Mouse (Mus musculus): ENCODE measurements around the gene LTO1. TPM values are rescaled to one million over a fixed set of nuclear protein-coding genes. Genes with fewer than 3 reads are reported as not detected.

The LTO1 gene
- polyA plus RNA-seq, 1 experiment from 2014 or later: 23.3 TPM

DNA sequence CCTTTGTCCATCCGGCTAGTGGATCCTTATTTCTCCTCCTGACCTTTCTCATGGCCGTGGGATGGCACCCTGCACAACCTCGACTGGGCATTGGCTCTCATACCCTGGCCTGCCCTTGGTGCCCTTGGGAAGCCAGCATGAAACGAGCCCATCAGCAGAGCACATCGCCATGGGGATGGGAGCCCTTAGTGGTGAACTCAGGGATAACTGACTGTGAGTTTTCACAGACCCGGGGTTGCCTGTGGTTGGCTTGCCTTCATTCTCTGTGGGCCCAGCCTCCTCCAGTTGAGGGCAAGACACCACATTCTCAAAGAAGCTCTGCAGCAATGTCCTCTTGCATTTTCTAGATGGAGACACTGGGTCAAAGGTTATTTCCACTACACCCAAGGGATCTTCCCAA lies 22.6 kb upstream of the LTO1 start:
- no peak for DNase-seq (ENCODE audit: low spot score)
- TF ChIP-seq CTCF (IDR thresholded peaks at IDR 0.05) (no peak), EP300 (IDR thresholded peaks at IDR 0.05) (no peak)
- Histone ChIP-seq H3K27ac (ENCODE audit: low read length) (no peak overlapping the region), H3K4me3 (ENCODE audit: low read depth, low read length) (no peak overlapping the region), H3K4me1 (ENCODE audit: insufficient read depth, low read depth, low read length) (peaks cover 14% of the 10 kb centered on the region; the same call in 1 of the 2 replicates), H3K4me2 (replicated peaks; ENCODE audit: low read depth, low read length) (no peak overlapping the region), H3K9me3 (ENCODE audit: low read length) (no peaks in the 10 kb centered on the region), H3K27me3 (replicated peaks; ENCODE audit: insufficient read depth, low read length) (peaks cover 33% of the 10 kb centered on the region), H3K36me3 (ENCODE audit: insufficient read depth, low read length) (no peaks in the 10 kb centered on the region), H3K9ac (replicated peaks; ENCODE audit: low read depth) (no peak overlapping the region)
- ATAC-seq: no peak
- 56% methylated on average over 6 of the region's 6 CpGs for WGBS

GRCm38 (mm10) chr7:144894191-144894590 lies 20.7 kb upstream of the LTO1 start:
- Histone ChIP-seq H3K9me3 (ENCODE audit: low read length) (no peaks in the 10 kb centered on the region), H3K36me3 (ENCODE audit: insufficient read depth, low read length) (no peaks in the 10 kb centered on the region), H3K4me2 (replicated peaks; ENCODE audit: low read depth, low read length) (no peak overlapping the region), H3K27ac (ENCODE audit: low read length) (no peak overlapping the region), H3K4me1 (ENCODE audit: insufficient read depth, low read depth, low read length) (peaks cover 14% of the 10 kb centered on the region; the same call in 1 of the 2 replicates), H3K9ac (replicated peaks; ENCODE audit: low read depth) (no peak overlapping the region), H3K4me3 (ENCODE audit: low read depth, low read length) (no peak overlapping the region), H3K27me3 (replicated peaks; ENCODE audit: insufficient read depth, low read length) (peaks cover 50% of the 10 kb centered on the region)
- DNase-seq (ENCODE audit: low spot score) (peak; percentile 43), ATAC-seq (no peak)
- WGBS: 10% methylated on average over 5 of the region's 5 CpGs
- TF ChIP-seq EP300 (IDR thresholded peaks at IDR 0.05) (no peak), CTCF (IDR thresholded peaks at IDR 0.05) (peak; percentile 58)

DNA sequence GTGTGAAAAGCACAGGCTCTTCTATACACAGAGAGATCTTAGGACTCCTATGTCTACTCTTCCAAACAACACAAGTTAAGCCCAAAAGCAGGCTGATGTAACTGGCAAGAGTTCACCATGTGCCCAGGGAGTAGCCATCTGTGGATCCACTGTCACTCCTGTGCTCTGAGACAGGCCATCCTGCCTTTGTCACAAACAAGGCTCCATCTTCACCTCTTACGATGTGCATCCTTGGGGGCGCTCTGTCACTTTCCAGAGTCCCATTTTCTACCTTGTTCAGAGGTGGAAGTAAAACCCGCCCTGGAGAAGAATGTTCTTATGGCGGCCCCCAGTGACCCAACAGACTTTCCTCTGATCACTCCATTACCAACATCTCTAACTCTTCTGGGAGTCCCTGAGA lies 20.2 kb upstream of the LTO1 start:
- Histone ChIP-seq H3K27me3 (replicated peaks; ENCODE audit: insufficient read depth, low read length) (peaks cover 51% of the 10 kb centered on the region), H3K9me3 (ENCODE audit: low read length) (no peaks in the 10 kb centered on the region), H3K36me3 (ENCODE audit: insufficient read depth, low read length) (no peaks in the 10 kb centered on the region), H3K27ac (ENCODE audit: low read length) (no peak overlapping the region), H3K4me3 (ENCODE audit: low read depth, low read length) (no peak overlapping the region), H3K4me2 (replicated peaks; ENCODE audit: low read depth, low read length) (no peak overlapping the region), H3K9ac (replicated peaks; ENCODE audit: low read depth) (no peak overlapping the region), H3K4me1 (ENCODE audit: insufficient read depth, low read depth, low read length) (peaks cover 14% of the 10 kb centered on the region; the same call in 1 of the 2 replicates)
- DNase-seq (ENCODE audit: low spot score): no peak
- ATAC-seq: no peak
- TF ChIP-seq EP300 (IDR thresholded peaks at IDR 0.05) (no peak), CTCF (IDR thresholded peaks at IDR 0.05) (no peak)
- WGBS: 5% methylated on average over 4 of the region's 4 CpGs

DNA sequence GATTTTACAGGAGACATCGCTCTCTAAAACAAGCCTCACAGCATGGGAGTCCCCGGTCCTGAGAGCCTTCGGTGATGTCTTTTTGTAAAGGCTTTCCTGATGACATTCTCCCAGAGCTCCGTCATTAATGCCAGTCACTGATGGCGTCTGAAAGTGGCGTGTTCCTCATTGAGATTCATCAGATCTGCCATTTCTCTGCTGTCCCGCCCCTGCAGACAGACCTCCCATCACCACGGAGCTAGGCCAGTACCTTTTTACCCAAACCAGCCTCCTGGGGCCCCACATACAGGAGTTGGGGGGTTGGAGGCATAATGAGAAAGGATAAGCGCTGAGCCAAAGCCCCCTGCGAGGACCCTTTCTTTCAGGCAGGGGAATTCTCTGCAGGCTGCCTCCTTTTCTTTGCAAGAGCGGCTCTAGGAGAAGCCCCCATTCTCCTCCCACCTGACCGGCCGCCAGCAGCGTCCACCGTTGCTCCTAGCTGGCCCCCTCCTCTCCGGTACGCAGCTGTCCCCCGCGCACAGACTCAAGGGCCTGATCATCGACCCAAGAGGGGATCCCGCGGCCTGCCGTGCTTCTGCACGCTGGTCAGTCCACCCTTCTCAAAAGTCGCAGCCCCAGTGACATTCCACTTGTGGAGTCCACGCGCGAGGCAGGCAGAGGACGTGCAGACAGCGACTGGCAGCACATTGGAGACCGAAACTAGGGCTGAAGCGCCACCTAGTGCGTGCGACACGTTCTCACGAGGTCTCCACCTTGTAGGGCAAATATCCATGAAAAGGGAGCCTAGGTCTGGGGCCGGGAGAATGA lies 19.4 kb upstream of the LTO1 start:
- peak overlapping the region; percentile 61 for H3K4me2 ChIP-seq (replicated peaks; ENCODE audit: low read depth, low read length)
- no peak overlapping the region for H3K27ac ChIP-seq (ENCODE audit: low read length)
- no peaks in the 10 kb centered on the region for H3K9me3 ChIP-seq (ENCODE audit: low read length)
- peak; percentile 83 for DNase-seq (ENCODE audit: low spot score)
- H3K4me1 ChIP-seq (ENCODE audit: insufficient read depth, low read depth, low read length): peaks cover 14% of the 10 kb centered on the region; the same call in 1 of the 2 replicates
- no peak overlapping the region for H3K9ac ChIP-seq (replicated peaks; ENCODE audit: low read depth)
- TF ChIP-seq CTCF (IDR thresholded peaks at IDR 0.05): peak; percentile 90
- TF ChIP-seq EP300 (IDR thresholded peaks at IDR 0.05): no peak
- ATAC-seq: peak; percentile 82
- peak overlapping the region; percentile 33 for H3K4me3 ChIP-seq (ENCODE audit: low read depth, low read length)
- H3K27me3 ChIP-seq (replicated peaks; ENCODE audit: insufficient read depth, low read length): peaks cover 51% of the 10 kb centered on the region
- under 1% methylated on average over 34 of the region's 37 CpGs for WGBS
- no peaks in the 10 kb centered on the region for H3K36me3 ChIP-seq (ENCODE audit: insufficient read depth, low read length)

- TF ChIP-seq CTCF (IDR thresholded peaks at IDR 0.05) (no peak), EP300 (IDR thresholded peaks at IDR 0.05) (no peak)
- Histone ChIP-seq H3K9ac (replicated peaks; ENCODE audit: low read depth) (no peak within 1 kb of the TSS), H3K4me2 (replicated peaks; ENCODE audit: low read depth, low read length) (peak within 1 kb of the TSS; percentile 61), H3K4me3 (ENCODE audit: low read depth, low read length) (peak within 1 kb of the TSS; percentile 33), H3K9me3 (ENCODE audit: low read length) (no peaks in the 10 kb centered on the region), H3K27me3 (replicated peaks; ENCODE audit: insufficient read depth, low read length) (peaks cover 51% of the 10 kb centered on the region), H3K36me3 (ENCODE audit: insufficient read depth, low read length) (no peaks in the 10 kb centered on the region), H3K4me1 (ENCODE audit: insufficient read depth, low read depth, low read length) (peaks cover 14% of the 10 kb centered on the region; the same call in 1 of the 2 replicates), H3K27ac (ENCODE audit: low read length) (no peak within 1 kb of the TSS)
- ATAC-seq: no peak
- 1% methylated on average over 65 of the region's 65 CpGs for WGBS
- DNase-seq (ENCODE audit: low spot score): peak; percentile 6
These were observed 18.3 kb upstream of the LTO1 start, which contains the start of gene Fgf15 for GRCm38 (mm10) chr7:144896294-144897218. Fgf15 (plus strand) TSS chr7:144896531.

- Histone ChIP-seq H3K27me3 (replicated peaks; ENCODE audit: insufficient read depth, low read length) (peaks cover 51% of the 10 kb centered on the region), H3K4me2 (replicated peaks; ENCODE audit: low read depth, low read length) (no peak overlapping the region), H3K27ac (ENCODE audit: low read length) (no peak overlapping the region), H3K36me3 (ENCODE audit: insufficient read depth, low read length) (no peaks in the 10 kb centered on the region), H3K4me1 (ENCODE audit: insufficient read depth, low read depth, low read length) (peaks cover 14% of the 10 kb centered on the region; the same call in 1 of the 2 replicates), H3K9me3 (ENCODE audit: low read length) (no peaks in the 10 kb centered on the region), H3K4me3 (ENCODE audit: low read depth, low read length) (no peak overlapping the region), H3K9ac (replicated peaks; ENCODE audit: low read depth) (no peak overlapping the region)
- no peak for DNase-seq (ENCODE audit: low spot score)
- TF ChIP-seq CTCF (IDR thresholded peaks at IDR 0.05): no peak
- no peak for TF ChIP-seq EP300 (IDR thresholded peaks at IDR 0.05)
- ATAC-seq: no peak
- WGBS: 65% methylated on average over 6 of the region's 6 CpGs
These were observed 16.4 kb upstream of the LTO1 start for GRCm38 (mm10) chr7:144898506-144898905.
